Mouse (Mus musculus) E14TG2a.4 (cell line): ENCODE data around the gene Fam198a.

Experiments
- CTCF ChIP-seq: conservative IDR thresholded peaks from 2 replicates; pipeline ENCODE4 v1.5.1; 2014; ENCODE audit warnings: low read length
- NANOG ChIP-seq: IDR thresholded peaks from 2 replicates; pipeline ENCODE4 v1.6.1; 2014; ENCODE audit warnings: borderline replicate concordance, low read length, mixed read lengths

DNA sequence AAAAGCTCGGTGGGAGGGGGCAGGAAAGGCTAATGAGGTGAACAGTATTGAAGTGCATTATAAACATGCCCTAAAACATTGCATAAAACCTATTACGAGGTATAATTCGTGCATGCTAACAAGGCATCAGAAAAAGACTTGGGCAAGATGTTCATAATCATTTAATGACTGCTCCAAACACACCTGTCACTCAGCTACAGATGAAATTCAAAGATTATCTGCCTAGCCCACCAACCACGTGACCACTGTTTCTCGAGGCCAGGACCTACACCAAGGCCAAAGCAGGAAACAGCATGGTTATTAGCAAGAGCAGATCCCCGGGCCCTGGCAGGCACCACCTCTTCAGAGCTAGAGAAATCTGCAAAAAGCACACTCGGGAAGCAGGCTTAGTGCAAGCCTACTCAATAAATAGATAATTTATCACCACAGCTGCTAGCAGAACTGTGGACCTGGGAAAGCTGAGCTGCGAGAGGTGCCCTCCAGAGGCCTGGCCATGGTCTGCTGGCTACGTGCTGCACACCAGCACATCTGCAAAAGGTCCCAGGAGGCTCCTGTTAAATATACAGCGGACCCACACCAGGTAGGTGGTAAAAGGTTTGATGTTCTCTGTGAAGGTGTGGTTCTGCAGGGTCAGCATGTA lies 30.8 kb downstream of the Fam198a start:
- TF ChIP-seq CTCF (no peak), NANOG (no peak)
